Mouse (Mus musculus): ENCODE results near the gene Rab11fip5. TPM values are rescaled to one million over a fixed set of nuclear protein-coding genes. Genes with fewer than 3 reads are reported as not detected.

The Rab11fip5 gene
- polyA plus RNA-seq, 1 experiment from 2014 or later, result 12.2 TPM

DNA sequence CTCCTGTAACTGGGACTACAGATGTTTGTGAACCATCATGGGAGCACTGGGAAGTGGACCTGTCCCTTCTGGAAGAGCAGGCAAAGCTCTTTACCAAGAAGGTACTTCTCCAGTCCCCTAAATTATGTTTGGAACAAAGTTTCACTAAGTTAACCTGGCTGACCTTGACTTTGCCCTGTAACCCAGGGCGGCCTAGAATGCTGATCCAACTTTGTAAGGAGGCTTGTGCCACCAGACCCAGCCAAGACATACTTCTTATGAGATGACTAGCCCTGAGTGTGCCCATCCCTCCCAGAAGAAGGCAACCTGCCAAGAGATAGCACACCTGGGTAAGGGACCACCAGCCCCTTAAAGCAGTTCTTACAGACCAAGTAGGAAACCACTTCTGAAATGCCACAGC, 15.6 kb downstream of the Rab11fip5 start:
- Histone ChIP-seq H3K9me3 (ENCODE audit: control insufficient read depth, low read length) (no peaks in the 10 kb centered on the region), H3K4me2 (ENCODE audit: low read depth, low read length) (no peak overlapping the region), H3K4me1 (replicated peaks; ENCODE audit: control insufficient read depth, insufficient read depth, low read length) (0 out of 2 replicates have a peak, but pooled peaks cover 4% of the 10 kb centered on the region), H3K9ac (ENCODE audit: low read length) (no peak overlapping the region), H3K4me3 (ENCODE audit: low read length) (no peak overlapping the region), H3K27ac (ENCODE audit: low read length) (no peak overlapping the region), H3K36me3 (ENCODE audit: control insufficient read depth, insufficient read depth, low read length) (no peaks in the 10 kb centered on the region), H3K27me3 (ENCODE audit: control insufficient read depth, insufficient read depth, low read depth, low read length) (no peaks in the 10 kb centered on the region)
- no peak for ATAC-seq (ENCODE audit: low read depth)
- WGBS, result 83% methylated on average over 1 of the region's 1 CpGs

DNA sequence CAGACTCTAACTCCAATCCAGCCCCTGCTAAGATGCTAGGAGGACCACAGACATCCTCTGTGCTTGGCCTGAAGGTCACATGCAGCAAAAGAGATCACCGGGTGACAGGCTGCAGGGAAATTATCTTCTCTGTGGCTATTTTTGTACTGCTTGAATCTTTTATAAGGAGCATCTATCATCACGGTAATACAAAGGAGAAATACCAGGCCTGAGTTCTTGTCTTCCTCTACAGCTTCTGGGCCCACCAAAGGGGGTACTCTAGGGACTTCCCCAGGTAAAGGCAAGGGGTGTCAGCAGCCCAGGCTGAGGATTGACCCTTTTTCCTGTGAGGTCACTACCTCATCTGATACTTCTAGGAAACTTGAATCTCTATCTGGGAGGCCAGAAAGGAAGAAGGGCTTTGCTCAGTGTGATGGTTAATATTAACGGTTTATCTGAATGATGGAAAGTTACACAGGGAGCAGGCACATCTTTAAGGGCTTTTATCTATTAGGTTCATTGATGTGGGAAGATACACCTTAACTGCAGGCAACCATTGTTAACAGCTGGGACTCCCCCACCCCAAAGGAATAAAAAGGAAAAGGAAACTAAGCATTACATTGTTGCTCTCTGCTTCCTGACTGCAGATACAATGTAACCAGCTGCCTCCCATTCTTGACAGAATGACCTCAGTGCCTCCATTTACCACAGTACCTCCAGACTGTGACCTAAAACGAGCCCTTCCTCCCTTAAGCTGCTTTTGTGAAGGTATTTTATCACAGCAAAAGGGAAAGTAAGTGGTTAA, 17.6 kb downstream of the Rab11fip5 start:
- no peaks in the 10 kb centered on the region for H3K9me3 ChIP-seq (ENCODE audit: control insufficient read depth, low read length)
- ATAC-seq (ENCODE audit: low read depth), result 0 out of 2 replicates have a peak, but pooled peaks have one; percentile 31
- H3K9ac ChIP-seq (ENCODE audit: low read length), result no peak overlapping the region
- no peak overlapping the region for H3K4me3 ChIP-seq (ENCODE audit: low read length)
- 54% methylated on average over 4 of the region's 4 CpGs for WGBS
- no peaks in the 10 kb centered on the region for H3K36me3 ChIP-seq (ENCODE audit: control insufficient read depth, insufficient read depth, low read length)
- no peaks in the 10 kb centered on the region for H3K27me3 ChIP-seq (ENCODE audit: control insufficient read depth, insufficient read depth, low read depth, low read length)
- H3K27ac ChIP-seq (ENCODE audit: low read length), result peak overlapping the region; percentile 66
- H3K4me2 ChIP-seq (ENCODE audit: low read depth, low read length), result no peak overlapping the region
- 0 out of 2 replicates have a peak, but pooled peaks cover 4% of the 10 kb centered on the region for H3K4me1 ChIP-seq (replicated peaks; ENCODE audit: control insufficient read depth, insufficient read depth, low read length)

DNA sequence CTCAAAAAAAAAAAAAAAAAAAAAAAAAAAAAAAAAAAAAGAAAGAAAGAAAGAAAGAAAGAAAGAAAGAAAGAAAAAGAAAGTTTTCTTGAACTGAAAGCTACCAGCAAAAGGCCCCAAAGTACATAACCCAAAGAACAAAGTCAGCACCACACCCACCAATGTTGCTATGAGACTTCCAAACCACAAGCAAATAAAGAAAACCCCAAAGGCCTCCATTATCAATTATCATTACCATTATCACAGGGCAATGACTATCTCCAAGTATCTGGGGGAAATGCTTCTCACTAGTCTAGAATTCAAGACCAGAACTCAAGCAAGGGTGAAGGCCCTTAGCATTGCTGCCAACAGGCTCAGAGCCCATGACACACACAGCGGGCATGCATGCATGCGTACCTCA, 18.7 kb downstream of the Rab11fip5 start:
- H3K9me3 ChIP-seq (ENCODE audit: control insufficient read depth, low read length), result no peaks in the 10 kb centered on the region
- no peak overlapping the region for H3K4me3 ChIP-seq (ENCODE audit: low read length)
- no peaks in the 10 kb centered on the region for H3K27me3 ChIP-seq (ENCODE audit: control insufficient read depth, insufficient read depth, low read depth, low read length)
- H3K36me3 ChIP-seq (ENCODE audit: control insufficient read depth, insufficient read depth, low read length), result no peaks in the 10 kb centered on the region
- H3K4me2 ChIP-seq (ENCODE audit: low read depth, low read length), result no peak overlapping the region
- H3K27ac ChIP-seq (ENCODE audit: low read length), result no peak overlapping the region
- 0 out of 2 replicates have a peak, but pooled peaks cover 4% of the 10 kb centered on the region for H3K4me1 ChIP-seq (replicated peaks; ENCODE audit: control insufficient read depth, insufficient read depth, low read length)
- no peak overlapping the region for H3K9ac ChIP-seq (ENCODE audit: low read length)
- no peak for ATAC-seq (ENCODE audit: low read depth)
- WGBS, result 100% methylated on average over 2 of the region's 2 CpGs

DNA sequence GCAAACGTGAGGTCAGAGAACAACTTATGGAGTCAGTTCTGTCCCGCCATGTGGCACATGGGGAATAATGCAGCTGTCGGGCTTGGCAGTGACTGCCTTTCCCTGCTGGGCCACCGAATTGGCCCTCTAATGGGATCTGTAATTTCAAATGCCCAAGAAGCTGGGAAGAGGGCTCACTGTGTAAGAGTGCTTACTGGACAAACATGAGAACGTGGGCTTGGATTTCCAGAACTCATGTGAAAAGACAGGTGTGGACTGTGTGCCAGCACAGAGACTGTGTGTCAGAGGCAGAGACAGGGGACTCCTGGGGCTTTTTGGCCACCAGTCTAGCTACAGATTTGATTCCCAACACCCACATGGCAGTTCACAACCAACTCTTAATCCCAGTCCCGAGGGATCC, 19.7 kb downstream of the Rab11fip5 start:
- Histone ChIP-seq H3K36me3 (ENCODE audit: control insufficient read depth, insufficient read depth, low read length) (no peaks in the 10 kb centered on the region), H3K27me3 (ENCODE audit: control insufficient read depth, insufficient read depth, low read depth, low read length) (no peaks in the 10 kb centered on the region), H3K4me1 (replicated peaks; ENCODE audit: control insufficient read depth, insufficient read depth, low read length) (0 out of 2 replicates have a peak, but pooled peaks cover 4% of the 10 kb centered on the region), H3K9me3 (ENCODE audit: control insufficient read depth, low read length) (no peaks in the 10 kb centered on the region), H3K9ac (ENCODE audit: low read length) (no peak overlapping the region), H3K27ac (ENCODE audit: low read length) (no peak overlapping the region), H3K4me3 (ENCODE audit: low read length) (no peak overlapping the region), H3K4me2 (ENCODE audit: low read depth, low read length) (no peak overlapping the region)
- whole genome bisulfite sequencing, result 63% methylated on average over 6 of the region's 6 CpGs
- no peak for ATAC-seq (ENCODE audit: low read depth)

DNA sequence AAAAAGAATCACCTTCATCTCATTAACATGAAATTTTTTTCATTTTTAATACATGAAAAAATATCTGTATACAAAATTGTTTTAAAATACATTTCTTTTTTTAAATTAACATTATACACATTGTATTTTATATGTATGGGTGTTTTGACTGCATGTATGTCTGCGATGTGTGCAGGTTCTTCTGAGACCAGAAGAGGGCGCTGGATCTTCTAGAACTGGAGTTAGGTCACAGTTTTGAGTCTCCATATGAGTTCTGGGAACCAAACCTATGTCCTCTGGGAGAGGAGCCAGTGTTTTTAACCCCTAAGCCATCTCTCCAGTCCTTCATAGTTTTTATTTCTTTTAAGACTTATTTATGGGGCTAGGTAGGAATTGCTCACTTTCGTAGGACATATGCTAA, 20.7 kb downstream of the Rab11fip5 start:
- Histone ChIP-seq H3K9me3 (ENCODE audit: control insufficient read depth, low read length) (no peaks in the 10 kb centered on the region), H3K4me2 (ENCODE audit: low read depth, low read length) (no peak overlapping the region), H3K4me3 (ENCODE audit: low read length) (no peak overlapping the region), H3K9ac (ENCODE audit: low read length) (no peak overlapping the region), H3K27ac (ENCODE audit: low read length) (no peak overlapping the region), H3K4me1 (replicated peaks; ENCODE audit: control insufficient read depth, insufficient read depth, low read length) (0 out of 2 replicates have a peak, but pooled peaks cover 4% of the 10 kb centered on the region), H3K27me3 (ENCODE audit: control insufficient read depth, insufficient read depth, low read depth, low read length) (no peaks in the 10 kb centered on the region), H3K36me3 (ENCODE audit: control insufficient read depth, insufficient read depth, low read length) (no peaks in the 10 kb centered on the region)
- ATAC-seq (ENCODE audit: low read depth), result no peak
- WGBS, result 64% methylated on average over 3 of the region's 3 CpGs

DNA sequence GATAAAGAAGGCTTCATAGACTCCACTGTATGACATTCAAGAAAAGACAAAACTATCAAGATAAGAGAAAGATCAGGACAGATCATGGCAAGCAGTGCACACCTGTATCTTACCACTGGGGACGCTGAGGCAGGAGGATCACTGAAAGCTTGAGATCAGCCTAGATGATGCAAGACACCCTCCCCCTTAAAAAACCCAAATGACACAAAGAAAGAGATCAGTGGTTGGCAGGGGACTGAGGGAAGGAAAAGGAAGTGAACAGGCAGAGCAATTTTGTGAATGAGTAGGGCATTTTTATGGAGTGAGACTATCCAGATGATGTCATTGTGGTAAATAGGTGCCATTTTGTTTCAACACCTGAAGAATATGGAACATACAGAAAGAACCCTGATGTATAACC, 24.3 kb downstream of the Rab11fip5 start:
- H3K36me3 ChIP-seq (ENCODE audit: control insufficient read depth, insufficient read depth, low read length), result no peaks in the 10 kb centered on the region
- no peaks in the 10 kb centered on the region for H3K4me1 ChIP-seq (replicated peaks; ENCODE audit: control insufficient read depth, insufficient read depth, low read length)
- ATAC-seq (ENCODE audit: low read depth), result no peak
- H3K9ac ChIP-seq (ENCODE audit: low read length), result no peak overlapping the region
- H3K27me3 ChIP-seq (ENCODE audit: control insufficient read depth, insufficient read depth, low read depth, low read length), result no peaks in the 10 kb centered on the region
- WGBS, result 90% methylated on average over 1 of the region's 1 CpGs
- H3K27ac ChIP-seq (ENCODE audit: low read length), result no peak overlapping the region
- no peak overlapping the region for H3K4me3 ChIP-seq (ENCODE audit: low read length)
- no peak overlapping the region for H3K4me2 ChIP-seq (ENCODE audit: low read depth, low read length)
- no peaks in the 10 kb centered on the region for H3K9me3 ChIP-seq (ENCODE audit: control insufficient read depth, low read length)

DNA sequence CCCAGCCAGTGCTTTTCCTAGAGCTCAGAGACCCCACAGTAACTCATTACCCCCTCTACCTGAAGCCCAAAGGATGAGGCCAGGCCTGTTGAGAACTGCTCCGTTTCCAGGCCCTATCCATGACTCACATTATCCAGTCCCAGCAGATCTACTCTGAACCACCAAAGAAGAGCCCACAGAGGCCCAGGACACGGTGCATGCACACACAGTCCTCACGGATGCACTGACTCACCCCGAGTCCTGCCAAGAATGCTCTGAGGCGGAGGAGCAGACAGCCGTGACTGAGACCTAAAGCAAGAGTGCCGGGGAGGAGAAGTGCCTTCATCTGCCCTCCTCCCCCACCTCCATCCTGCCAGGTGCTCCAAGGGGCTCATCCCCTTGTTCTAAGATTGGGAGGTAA, 25.2 kb downstream of the Rab11fip5 start:
- no peak overlapping the region for H3K4me2 ChIP-seq (ENCODE audit: low read depth, low read length)
- H3K4me3 ChIP-seq (ENCODE audit: low read length), result no peak overlapping the region
- WGBS, result 65% methylated on average over 7 of the region's 7 CpGs
- no peaks in the 10 kb centered on the region for H3K9me3 ChIP-seq (ENCODE audit: control insufficient read depth, low read length)
- H3K27me3 ChIP-seq (ENCODE audit: control insufficient read depth, insufficient read depth, low read depth, low read length), result no peaks in the 10 kb centered on the region
- no peak overlapping the region for H3K9ac ChIP-seq (ENCODE audit: low read length)
- no peaks in the 10 kb centered on the region for H3K4me1 ChIP-seq (replicated peaks; ENCODE audit: control insufficient read depth, insufficient read depth, low read length)
- H3K36me3 ChIP-seq (ENCODE audit: control insufficient read depth, insufficient read depth, low read length), result no peaks in the 10 kb centered on the region
- ATAC-seq (ENCODE audit: low read depth), result no peak
- H3K27ac ChIP-seq (ENCODE audit: low read length), result no peak overlapping the region

DNA sequence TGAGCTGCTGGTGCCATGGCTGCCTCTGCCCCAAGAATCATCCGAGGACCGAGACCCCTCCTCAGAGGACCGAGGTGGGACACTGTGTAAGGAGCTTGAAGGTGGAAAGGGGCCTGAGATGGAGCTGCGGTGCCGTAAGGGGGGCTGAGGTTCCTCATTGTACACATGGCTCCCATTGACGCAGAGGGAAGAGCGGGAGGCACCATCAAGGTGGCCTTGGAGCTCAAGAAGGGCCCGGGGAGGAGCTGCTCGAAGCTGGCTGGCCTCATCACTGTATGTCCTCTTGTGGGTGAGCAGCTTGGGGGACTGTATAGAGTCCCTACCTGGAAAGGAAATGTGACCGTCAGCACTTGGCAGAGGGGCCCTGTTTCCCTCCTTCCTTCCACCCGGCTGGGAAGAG, 26.3 kb downstream of the Rab11fip5 start:
- Histone ChIP-seq H3K9ac (ENCODE audit: low read length) (no peak overlapping the region), H3K27me3 (ENCODE audit: control insufficient read depth, insufficient read depth, low read depth, low read length) (no peaks in the 10 kb centered on the region), H3K9me3 (ENCODE audit: control insufficient read depth, low read length) (no peaks in the 10 kb centered on the region), H3K4me1 (replicated peaks; ENCODE audit: control insufficient read depth, insufficient read depth, low read length) (no peaks in the 10 kb centered on the region), H3K4me3 (ENCODE audit: low read length) (no peak overlapping the region), H3K36me3 (ENCODE audit: control insufficient read depth, insufficient read depth, low read length) (no peaks in the 10 kb centered on the region), H3K27ac (ENCODE audit: low read length) (no peak overlapping the region), H3K4me2 (ENCODE audit: low read depth, low read length) (no peak overlapping the region)
- 78% methylated on average over 11 of the region's 11 CpGs for WGBS
- ATAC-seq (ENCODE audit: low read depth), result no peak

DNA sequence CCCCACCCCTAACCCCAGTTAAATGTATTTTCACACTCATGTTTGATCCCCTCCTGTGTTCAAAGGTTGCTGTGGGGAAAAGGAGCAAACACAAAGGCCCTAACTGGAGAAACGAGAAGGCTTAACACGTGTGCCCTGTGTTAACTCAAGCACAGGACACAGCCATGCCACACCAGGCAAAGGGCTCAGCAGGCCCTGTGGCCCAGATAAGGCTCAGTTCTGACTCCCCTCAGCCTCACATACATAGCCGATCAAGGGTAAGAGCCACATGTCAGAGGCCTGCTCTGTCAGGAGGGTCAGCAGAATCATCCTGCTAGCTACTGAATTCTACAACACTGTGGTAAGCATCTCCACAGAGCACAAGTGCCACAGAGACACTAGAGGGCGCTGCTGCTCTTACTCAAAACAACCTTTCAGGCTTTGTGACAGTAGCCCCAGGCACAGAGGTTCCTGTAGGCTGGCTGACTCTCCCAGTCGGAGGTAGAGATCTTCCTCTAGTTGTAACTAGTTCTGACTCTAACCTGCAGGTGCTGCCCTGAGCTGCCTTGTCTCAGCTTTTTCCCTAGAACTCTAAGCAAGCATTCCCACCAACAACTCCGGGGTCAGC, 28.3 kb downstream of the Rab11fip5 start:
- no peaks in the 10 kb centered on the region for H3K9me3 ChIP-seq (ENCODE audit: control insufficient read depth, low read length)
- H3K9ac ChIP-seq (ENCODE audit: low read length), result no peak overlapping the region
- H3K4me1 ChIP-seq (replicated peaks; ENCODE audit: control insufficient read depth, insufficient read depth, low read length), result no peaks in the 10 kb centered on the region
- WGBS, result 38% methylated on average over 6 of the region's 6 CpGs
- no peak overlapping the region for H3K4me2 ChIP-seq (ENCODE audit: low read depth, low read length)
- H3K27me3 ChIP-seq (ENCODE audit: control insufficient read depth, insufficient read depth, low read depth, low read length), result no peaks in the 10 kb centered on the region
- peak; percentile 79 for ATAC-seq (ENCODE audit: low read depth)
- H3K27ac ChIP-seq (ENCODE audit: low read length), result no peak overlapping the region
- no peaks in the 10 kb centered on the region for H3K36me3 ChIP-seq (ENCODE audit: control insufficient read depth, insufficient read depth, low read length)
- H3K4me3 ChIP-seq (ENCODE audit: low read length), result no peak overlapping the region
